Mouse (Mus musculus) lung, postnatal 0 days (tissue): ENCODE data around the gene Sord.

Experiments
- CTCF ChIP-seq: IDR thresholded peaks from 2 replicates; pipeline ENCODE4 v1.5.1; 2016; ENCODE audit warnings: antibody characterized with exemption, mild to moderate bottlenecking
- EP300 ChIP-seq: IDR thresholded peaks from 2 replicates; pipeline ENCODE4 v1.6.1; 2016; ENCODE audit warnings: antibody characterized with exemption, mild to moderate bottlenecking, control low read depth

GRCm38 (mm10) chr2:122304544-122304943, 70.0 kb downstream of the Sord start:
- TF ChIP-seq CTCF (no peak), EP300 (no peak)
